Mouse (Mus musculus) heart, embryonic 16.5 days (tissue): Measurements from ENCODE around the gene Rab40c. TPM values are rescaled to one million over a fixed set of nuclear protein-coding genes. Genes with fewer than 3 reads are reported as not detected.
A peak's percentile ranks its signal among the peaks of the same experiment; 100 is the strongest.

Experiments used
- ATAC-seq: fragments of 200-750 bp; cut with Nextera tagmentation; replicated peaks from 2 replicates; pipeline ENCODE4 v1.8.0; 2017; ENCODE audit warnings: moderate number of reproducible peaks; ENCODE audit not compliant: insufficient read depth, low FRiP score; ENCODE audit errors: extremely low read depth
- H3K27ac ChIP-seq: fragments of 300-500 bp; sonication (generic); 2 replicates; pipeline ENCODE4 v1.5.1; 2014; ENCODE audit warnings: mild to moderate bottlenecking, low read length, control low read depth, moderate library complexity
- H3K27me3 ChIP-seq: fragments of 300-500 bp; sonication (generic); 2 replicates; pipeline ENCODE4 v1.6.1; 2014; ENCODE audit warnings: low read length, mixed read lengths; ENCODE audit not compliant: control insufficient read depth, insufficient read depth
- H3K36me3 ChIP-seq: fragments of 300-500 bp; sonication (generic); 2 replicates; pipeline ENCODE4 v1.6.1; 2014; ENCODE audit not compliant: control insufficient read depth, insufficient read depth
- H3K4me1 ChIP-seq: fragments of 300-500 bp; sonication (generic); 2 replicates; pipeline ENCODE4 v1.6.1; 2014; ENCODE audit warnings: low read length, mixed read lengths; ENCODE audit not compliant: control insufficient read depth, insufficient read depth
- H3K4me2 ChIP-seq: fragments of 300-500 bp; sonication (generic); 2 replicates; pipeline ENCODE4 v1.6.1; 2014; ENCODE audit warnings: low read depth, mild to moderate bottlenecking, control low read depth, low read length
- H3K4me3 ChIP-seq: fragments of 300-500 bp; sonication (generic); 2 replicates; pipeline ENCODE4 v1.5.1; 2014; ENCODE audit warnings: mild to moderate bottlenecking, control low read depth, low read length
- H3K9ac ChIP-seq: fragments of 300-500 bp; sonication (generic); 2 replicates; pipeline ENCODE4 v1.6.1; 2014; ENCODE audit warnings: low read length, control low read depth
- H3K9me3 ChIP-seq: fragments of 300-500 bp; sonication (generic); replicated peaks from 2 replicates; pipeline ENCODE4 v1.6.1; 2016; ENCODE audit warnings: low read length; ENCODE audit not compliant: control insufficient read depth
- WGBS: fragments of 180-500 bp; shearing (Covaris S2); extraction: QIAGEN DNeasy Blood & Tissue Kit; methylation state at CpG from one replicate; pipeline ENCODE4 v1.1.7; 2014; 5-methylcytosine and 5-hydroxymethylcytosine counted together
- polyA plus RNA-seq: library from polyadenylated mRNA; unstranded; fragments of >200 nt; fragmentation: Nextera tagmentation; extraction: Ambion mirVana; gene quantifications from 2 replicates; pipeline ENCODE4 v1.2.1, GENCODE M21; 2015

Gene Rab40c
- 14.5 and 18.7 TPM in 2 replicates for polyA plus RNA-seq

- WGBS: under 1% methylated on average over 78 of the region's 78 CpGs
Measured at GRCm38 (mm10) chr17:25919144-25919785, at the start of gene Rab40c. Gene Rab40c, minus strand, starts transcription at chr17:25919727.

GRCm38 (mm10) chr17:25968176-25968575 lies 48.6 kb upstream of the Rab40c start:
- peak overlapping the region; percentile 37; the same call in 1 of the 2 replicates for H3K27ac ChIP-seq
- no peaks in the 10 kb centered on the region for H3K9me3 ChIP-seq
- H3K4me2 ChIP-seq: no peak overlapping the region
- WGBS: 65% methylated on average over 1 of the region's 1 CpGs
- no peak overlapping the region for H3K4me3 ChIP-seq
- no peaks in the 10 kb centered on the region for H3K36me3 ChIP-seq
- ATAC-seq: no peak
- no peak overlapping the region for H3K9ac ChIP-seq
- no peaks in the 10 kb centered on the region for H3K27me3 ChIP-seq
- peaks cover 17% of the 10 kb centered on the region for H3K4me1 ChIP-seq

More at GRCm38 (mm10) chr17:25919144-25919785, at the start of gene Rab40c:
- no peak for ATAC-seq
- Histone ChIP-seq H3K9ac (peak within 1 kb of the TSS; percentile 87), H3K27me3 (no peaks in the 10 kb centered on the region), H3K36me3 (no peaks in the 10 kb centered on the region), H3K4me2 (peak within 1 kb of the TSS; percentile 91), H3K27ac (peak within 1 kb of the TSS; percentile 99), H3K9me3 (no peaks in the 10 kb centered on the region), H3K4me1 (peaks cover 22% of the 10 kb centered on the region), H3K4me3 (peak within 1 kb of the TSS; percentile 83)

- Histone ChIP-seq H3K9ac (no peak overlapping the region), H3K27ac (peak overlapping the region; percentile 37), H3K9me3 (no peaks in the 10 kb centered on the region), H3K4me3 (no peak overlapping the region), H3K4me1 (peaks cover 17% of the 10 kb centered on the region), H3K4me2 (no peak overlapping the region), H3K27me3 (no peaks in the 10 kb centered on the region), H3K36me3 (no peaks in the 10 kb centered on the region)
- 25% methylated on average over 3 of the region's 3 CpGs for WGBS
- peak; percentile 56; the same call in 1 of the 2 replicates for ATAC-seq
Measured at GRCm38 (mm10) chr17:25967652-25968051, 48.1 kb upstream of the Rab40c start.

- Histone ChIP-seq H3K4me2 (no peak overlapping the region), H3K4me3 (no peak overlapping the region), H3K9me3 (no peaks in the 10 kb centered on the region), H3K4me1 (peaks cover 17% of the 10 kb centered on the region), H3K27ac (no peak overlapping the region), H3K27me3 (no peaks in the 10 kb centered on the region), H3K9ac (no peak overlapping the region), H3K36me3 (no peaks in the 10 kb centered on the region)
- ATAC-seq: no peak
- 87% methylated on average over 7 of the region's 7 CpGs for WGBS
Measured at GRCm38 (mm10) chr17:25964271-25964670, 44.7 kb upstream of the Rab40c start.

GRCm38 (mm10) chr17:25962413-25962905 lies 42.9 kb upstream of the Rab40c start:
- Histone ChIP-seq H3K9ac (no peak overlapping the region), H3K36me3 (0 out of 2 replicates have a peak, but pooled peaks cover 3% of the 10 kb centered on the region), H3K27me3 (no peaks in the 10 kb centered on the region), H3K27ac (no peak overlapping the region), H3K4me2 (no peak overlapping the region), H3K9me3 (no peaks in the 10 kb centered on the region), H3K4me3 (no peak overlapping the region), H3K4me1 (peaks cover 5% of the 10 kb centered on the region)
- WGBS: 91% methylated on average over 7 of the region's 7 CpGs
- no peak for ATAC-seq

- no peak overlapping the region for H3K27ac ChIP-seq
- H3K4me1 ChIP-seq: no peaks in the 10 kb centered on the region
- H3K4me2 ChIP-seq: no peak overlapping the region
- no peaks in the 10 kb centered on the region for H3K9me3 ChIP-seq
- H3K36me3 ChIP-seq: 0 out of 2 replicates have a peak, but pooled peaks cover 3% of the 10 kb centered on the region
- no peaks in the 10 kb centered on the region for H3K27me3 ChIP-seq
- 90% methylated on average over 5 of the region's 5 CpGs for WGBS
- H3K9ac ChIP-seq: no peak overlapping the region
- H3K4me3 ChIP-seq: no peak overlapping the region
- no peak for ATAC-seq
Measured at GRCm38 (mm10) chr17:25961566-25961965, 42.0 kb upstream of the Rab40c start.

GRCm38 (mm10) chr17:25959630-25960467 lies 40.3 kb upstream of the Rab40c start:
- Histone ChIP-seq H3K4me1 (no peaks in the 10 kb centered on the region), H3K9ac (no peak overlapping the region), H3K27ac (no peak overlapping the region), H3K9me3 (no peaks in the 10 kb centered on the region), H3K36me3 (0 out of 2 replicates have a peak, but pooled peaks cover 3% of the 10 kb centered on the region), H3K27me3 (no peaks in the 10 kb centered on the region), H3K4me2 (no peak overlapping the region), H3K4me3 (no peak overlapping the region)
- no peak for ATAC-seq
- 88% methylated on average over 23 of the region's 23 CpGs for WGBS

- Histone ChIP-seq H3K4me3 (no peak overlapping the region), H3K4me1 (no peaks in the 10 kb centered on the region), H3K27me3 (no peaks in the 10 kb centered on the region; the same call in 1 of the 2 replicates), H3K4me2 (no peak overlapping the region), H3K36me3 (0 out of 2 replicates have a peak, but pooled peaks cover 3% of the 10 kb centered on the region), H3K9me3 (no peaks in the 10 kb centered on the region), H3K27ac (no peak overlapping the region), H3K9ac (no peak overlapping the region)
- WGBS: 91% methylated on average over 11 of the region's 11 CpGs
- ATAC-seq: no peak
Measured at GRCm38 (mm10) chr17:25958771-25959494, 39.4 kb upstream of the Rab40c start.
